Mouse (Mus musculus) embryonic facial prominence, embryonic 13.5 days (tissue): ENCODE data around the gene Astl. TPM values are rescaled to one million over a fixed set of nuclear protein-coding genes. Genes with fewer than 3 reads are reported as not detected.

ENCODE experiments used
- ATAC-seq: fragments of 200-750 bp; cut with Nextera tagmentation; 2 replicates; pipeline ENCODE4 v1.8.0; 2017; ENCODE audit warnings: low read depth; ENCODE audit not compliant: insufficient number of reproducible peaks, insufficient read depth, low FRiP score, low TSS enrichment
- H3K27ac ChIP-seq: fragments of 300-500 bp; sonication (generic); 2 replicates; pipeline ENCODE4 v1.5.1; 2015; ENCODE audit warnings: moderate library complexity, mild to moderate bottlenecking, inconsistent platforms
- H3K27me3 ChIP-seq: fragments of 300-500 bp; sonication (generic); 2 replicates; pipeline ENCODE4 v1.6.1; 2015; ENCODE audit warnings: mild to moderate bottlenecking, inconsistent platforms
- H3K36me3 ChIP-seq: fragments of 300-500 bp; sonication (generic); 2 replicates; pipeline ENCODE4 v1.6.1; 2015; ENCODE audit warnings: mild to moderate bottlenecking, inconsistent platforms
- H3K4me1 ChIP-seq: fragments of 300-500 bp; sonication (generic); 2 replicates; pipeline ENCODE4 v1.6.1; 2015; ENCODE audit warnings: inconsistent platforms
- H3K4me2 ChIP-seq: fragments of 300-500 bp; sonication (generic); 2 replicates; pipeline ENCODE4 v1.6.1; 2015; ENCODE audit warnings: moderate library complexity, mild to moderate bottlenecking, inconsistent platforms
- H3K4me3 ChIP-seq: fragments of 300-500 bp; sonication (generic); 2 replicates; pipeline ENCODE4 v1.5.1; 2015; ENCODE audit warnings: mild to moderate bottlenecking, inconsistent platforms
- H3K9ac ChIP-seq: fragments of 300-500 bp; sonication (generic); 2 replicates; pipeline ENCODE4 v1.6.1; 2015; ENCODE audit warnings: mild to moderate bottlenecking, inconsistent platforms
- H3K9me3 ChIP-seq: fragments of 300-500 bp; sonication (generic); 2 replicates; pipeline ENCODE4 v1.6.1; 2016; ENCODE audit warnings: inconsistent platforms
- WGBS: fragments of 180-500 bp; shearing (Covaris S2); methylation state at CpG from one replicate; pipeline ENCODE4 v1.1.7; 2015; ENCODE audit warnings: mixed read lengths; 5-methylcytosine and 5-hydroxymethylcytosine counted together
- polyA plus RNA-seq: library from polyadenylated mRNA; unstranded; fragments of >200 nt; fragmentation: Nextera tagmentation; extraction: Ambion mirVana; gene quantifications from 2 replicates; pipeline ENCODE4 v1.2.1, GENCODE M21; 2015

Astl gene
- polyA plus RNA-seq, 1 experiment from 2014 or later, result 0.76 TPM

DNA sequence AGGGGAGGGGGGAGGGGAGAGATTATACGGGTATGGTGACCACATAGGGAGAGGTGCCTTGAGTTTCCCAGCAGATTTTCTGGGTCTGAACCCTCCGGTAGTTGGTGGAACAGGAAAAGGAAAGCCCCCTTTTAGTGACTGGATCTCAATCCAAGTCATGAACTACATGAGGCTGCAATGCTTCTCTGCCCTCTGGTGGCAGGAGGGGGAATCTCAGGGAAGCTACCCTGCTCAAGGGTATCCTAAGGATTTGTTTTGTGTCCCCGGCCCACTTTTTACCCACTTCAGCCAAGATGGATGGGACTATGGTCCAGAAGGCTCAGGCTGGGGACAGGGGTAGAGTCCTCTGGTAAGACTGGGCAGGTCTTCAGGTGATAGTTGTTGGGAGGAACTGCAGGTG is 2.7 kb downstream of the Astl start:
- ATAC-seq, result no peak
- Histone ChIP-seq H3K4me3 (no peak overlapping the region), H3K27ac (no peak overlapping the region), H3K9me3 (no peaks in the 10 kb centered on the region), H3K27me3 (peaks cover 23% of the 10 kb centered on the region), H3K9ac (no peak overlapping the region), H3K4me1 (no peaks in the 10 kb centered on the region), H3K36me3 (no peaks in the 10 kb centered on the region), H3K4me2 (no peak overlapping the region)
- 12% methylated on average over 3 of the region's 3 CpGs for WGBS

DNA sequence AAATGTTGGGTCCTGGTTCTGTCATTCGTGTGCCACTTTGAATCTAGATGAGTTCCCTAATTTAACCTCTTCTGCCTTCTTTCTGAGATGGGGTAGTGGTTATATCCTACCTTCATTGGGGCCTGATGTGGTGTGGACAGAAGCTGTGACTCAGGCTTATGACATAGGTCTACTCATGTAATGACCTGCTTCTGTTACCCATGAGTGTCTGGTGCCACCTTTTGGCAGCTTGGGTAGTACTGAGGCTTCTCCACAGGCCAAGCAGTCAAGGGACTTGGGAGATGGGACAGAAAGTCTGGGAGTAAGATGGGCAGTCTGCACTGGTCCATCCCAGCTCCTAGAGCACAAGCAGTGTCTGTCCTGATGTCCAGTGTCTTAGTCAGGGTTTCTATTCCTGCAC is 7.9 kb downstream of the Astl start:
- WGBS, result 71% methylated on average over 1 of the region's 1 CpGs
- peaks cover 7% of the 10 kb centered on the region; the same call in 1 of the 2 replicates for H3K27me3 ChIP-seq
- H3K4me3 ChIP-seq, result no peak overlapping the region
- no peak overlapping the region for H3K9ac ChIP-seq
- no peaks in the 10 kb centered on the region for H3K4me1 ChIP-seq
- no peaks in the 10 kb centered on the region for H3K36me3 ChIP-seq
- ATAC-seq, result no peak
- H3K4me2 ChIP-seq, result no peak overlapping the region
- no peak overlapping the region for H3K27ac ChIP-seq
- H3K9me3 ChIP-seq, result no peaks in the 10 kb centered on the region

DNA sequence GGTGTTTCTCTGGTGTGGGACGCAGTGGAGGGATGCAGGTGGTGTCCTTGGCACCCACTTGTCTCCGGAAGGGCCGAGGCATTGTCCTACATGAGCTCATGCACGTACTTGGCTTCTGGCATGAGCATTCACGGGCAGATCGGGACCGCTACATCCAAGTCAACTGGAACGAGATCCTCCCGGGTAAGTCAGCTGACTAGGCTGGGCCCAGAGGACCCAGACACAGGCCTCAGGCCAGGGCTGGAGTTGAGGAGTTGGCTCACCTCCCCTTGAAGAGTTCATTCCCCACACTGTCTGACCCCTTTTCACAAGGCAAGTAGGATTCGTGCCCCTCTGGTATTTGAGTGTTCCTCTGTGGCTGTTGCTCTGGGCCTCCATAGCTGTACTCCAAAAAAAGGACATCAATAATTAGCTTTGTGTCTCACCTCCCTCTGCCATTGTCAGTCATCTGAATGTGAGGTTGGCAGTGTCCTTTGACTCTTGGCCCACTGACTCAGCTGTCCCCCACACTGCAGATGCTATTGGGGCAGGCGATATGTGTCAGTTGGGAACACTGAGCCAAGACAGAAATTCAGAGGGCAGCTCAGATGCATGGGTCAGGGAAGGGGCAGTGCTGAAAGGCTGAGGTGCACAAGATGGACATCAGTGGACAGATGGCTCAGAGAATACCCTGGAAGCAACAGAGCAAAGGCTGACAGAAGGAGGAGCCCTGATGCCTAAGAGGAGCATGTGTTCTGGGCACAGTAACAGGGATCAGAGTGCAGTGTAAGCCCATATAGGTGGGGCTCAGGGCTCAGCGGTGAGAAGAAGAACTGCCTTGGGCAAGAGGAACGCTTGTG is 8.9 kb downstream of the Astl start:
- ATAC-seq, result no peak
- 80% methylated on average over 13 of the region's 13 CpGs for WGBS
- H3K9me3 ChIP-seq, result no peaks in the 10 kb centered on the region
- no peak overlapping the region for H3K27ac ChIP-seq
- no peaks in the 10 kb centered on the region for H3K36me3 ChIP-seq
- H3K9ac ChIP-seq, result no peak overlapping the region
- H3K4me1 ChIP-seq, result no peaks in the 10 kb centered on the region
- no peak overlapping the region for H3K4me2 ChIP-seq
- H3K27me3 ChIP-seq, result peaks cover 7% of the 10 kb centered on the region; the same call in 1 of the 2 replicates
- H3K4me3 ChIP-seq, result no peak overlapping the region

DNA sequence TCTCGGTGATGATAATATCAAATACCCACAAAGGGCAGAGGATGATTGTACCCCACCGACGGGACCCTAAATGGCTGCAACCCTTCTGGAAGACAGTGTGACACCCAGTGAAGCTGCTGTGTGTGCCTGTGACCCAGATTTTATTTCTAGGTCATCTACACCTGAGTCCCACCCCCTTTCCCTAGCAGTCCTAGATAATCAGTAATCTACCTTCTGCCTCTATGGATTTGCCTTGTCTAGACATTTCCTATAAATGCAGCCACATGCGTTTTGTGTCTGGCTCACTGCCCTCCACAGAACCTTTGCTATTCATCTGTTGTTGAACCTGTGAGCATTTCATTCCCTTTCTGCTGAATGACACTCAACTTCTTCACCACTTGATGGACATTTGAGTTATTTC is 15.4 kb downstream of the Astl start:
- H3K4me1 ChIP-seq, result no peaks in the 10 kb centered on the region

DNA sequence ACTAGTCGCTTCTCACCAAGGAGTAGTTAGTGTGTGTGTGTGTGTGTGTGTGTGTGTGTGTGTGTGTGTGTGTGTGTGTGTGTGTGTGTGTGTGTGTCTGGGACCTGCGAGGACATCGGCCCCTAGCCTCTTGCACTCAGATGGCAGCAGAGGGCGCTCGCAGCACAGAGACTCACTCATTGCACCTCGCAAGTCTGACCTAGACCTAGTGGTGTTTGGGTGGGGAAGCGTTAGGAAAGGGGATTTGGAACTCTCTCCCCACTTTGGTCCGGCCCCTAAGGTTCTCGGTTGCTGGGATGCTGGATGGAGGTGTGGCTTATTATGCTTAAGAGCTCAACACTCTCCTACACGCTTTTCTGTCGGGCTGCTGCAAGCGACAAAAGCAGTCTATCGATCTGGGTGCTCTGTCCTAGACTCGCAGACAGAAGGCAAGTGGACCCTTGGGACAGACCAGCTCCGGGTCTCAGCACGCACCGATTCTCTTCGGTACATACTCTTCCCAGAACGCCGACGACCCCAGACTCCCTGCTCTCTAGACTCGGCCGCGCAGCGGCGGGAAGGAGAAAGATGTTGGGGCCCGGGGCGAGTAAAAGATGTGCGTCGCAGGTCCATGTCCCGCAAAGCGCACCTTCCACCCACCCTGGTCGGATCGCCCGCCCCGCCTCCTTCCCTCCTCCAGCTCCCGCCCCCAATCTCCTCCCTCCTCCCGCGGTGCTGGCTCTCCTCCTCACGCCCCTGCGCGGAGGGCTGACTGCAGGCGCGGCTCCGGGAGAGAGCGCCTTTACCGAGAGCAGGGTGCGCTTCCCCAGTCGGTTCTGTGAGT is 24.2 kb downstream of the Astl start, which contains the start of gene Adra2b:
TSS of gene Adra2b (plus strand) at position 750 of the 823 bp plus-strand sequence.
- peak; percentile 44; the same call in 1 of the 2 replicates for ATAC-seq
- H3K27me3 ChIP-seq, result peaks cover 93% of the 10 kb centered on the region
- peak within 1 kb of the TSS; percentile 59 for H3K9ac ChIP-seq
- H3K27ac ChIP-seq, result no peak within 1 kb of the TSS
- peaks cover 11% of the 10 kb centered on the region for H3K4me1 ChIP-seq
- H3K9me3 ChIP-seq, result no peaks in the 10 kb centered on the region
- peak within 1 kb of the TSS; percentile 50 for H3K4me3 ChIP-seq
- H3K4me2 ChIP-seq, result peak within 1 kb of the TSS; percentile 81
- H3K36me3 ChIP-seq, result no peaks in the 10 kb centered on the region
- WGBS, result under 1% methylated on average over 49 of the region's 49 CpGs

More for the DNA sequence above, 15.4 kb downstream of the Astl start:
- no peak for ATAC-seq
- 79% methylated on average over 4 of the region's 4 CpGs for WGBS
- Histone ChIP-seq H3K4me3 (no peak overlapping the region), H3K36me3 (no peaks in the 10 kb centered on the region), H3K9me3 (no peaks in the 10 kb centered on the region), H3K27me3 (peaks cover 39% of the 10 kb centered on the region), H3K4me2 (no peak overlapping the region), H3K9ac (no peak overlapping the region), H3K27ac (no peak overlapping the region)

DNA sequence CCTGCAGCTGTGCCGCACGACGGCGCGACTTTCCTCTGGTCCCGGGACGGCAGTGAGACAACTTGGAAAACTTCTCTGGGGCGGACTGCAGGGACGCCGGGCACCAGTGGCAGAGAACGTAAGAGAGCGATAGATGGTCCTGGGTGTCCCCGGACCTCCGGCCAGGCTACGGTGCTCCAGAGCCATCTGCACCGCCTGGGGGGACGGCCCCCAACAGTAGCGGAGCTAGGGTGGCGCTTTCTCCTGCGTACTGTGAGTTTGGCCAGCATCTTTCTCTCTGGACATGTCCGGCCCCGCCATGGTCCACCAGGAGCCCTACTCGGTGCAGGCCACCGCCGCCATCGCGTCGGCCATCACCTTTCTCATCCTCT is 24.8 kb downstream of the Astl start:
- peaks cover 11% of the 10 kb centered on the region for H3K4me1 ChIP-seq
- peak overlapping the region; percentile 81 for H3K4me2 ChIP-seq
- H3K4me3 ChIP-seq, result peak overlapping the region; percentile 50
- no peak for ATAC-seq
- peak overlapping the region; percentile 59 for H3K9ac ChIP-seq
- peaks cover 89% of the 10 kb centered on the region for H3K27me3 ChIP-seq
- no peaks in the 10 kb centered on the region for H3K36me3 ChIP-seq
- no peak overlapping the region for H3K27ac ChIP-seq
- under 1% methylated on average over 28 of the region's 28 CpGs for WGBS
- H3K9me3 ChIP-seq, result no peaks in the 10 kb centered on the region

DNA sequence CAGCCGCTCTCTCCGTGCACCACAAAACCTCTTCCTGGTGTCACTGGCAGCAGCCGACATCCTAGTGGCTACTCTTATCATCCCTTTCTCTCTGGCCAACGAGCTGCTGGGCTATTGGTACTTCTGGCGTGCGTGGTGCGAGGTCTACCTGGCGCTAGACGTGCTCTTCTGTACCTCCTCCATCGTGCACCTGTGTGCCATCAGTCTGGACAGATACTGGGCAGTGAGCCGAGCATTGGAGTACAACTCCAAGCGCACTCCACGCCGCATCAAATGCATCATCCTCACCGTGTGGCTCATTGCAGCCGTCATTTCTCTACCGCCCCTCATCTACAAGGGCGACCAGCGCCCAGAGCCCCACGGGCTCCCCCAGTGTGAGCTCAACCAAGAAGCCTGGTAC is 25.3 kb downstream of the Astl start:
- WGBS, result 5% methylated on average over 20 of the region's 20 CpGs
- Histone ChIP-seq H3K27me3 (peaks cover 85% of the 10 kb centered on the region), H3K27ac (no peak overlapping the region), H3K36me3 (no peaks in the 10 kb centered on the region), H3K4me3 (peak overlapping the region; percentile 50), H3K4me2 (peak overlapping the region; percentile 81), H3K9me3 (no peaks in the 10 kb centered on the region), H3K9ac (peak overlapping the region; percentile 59; the same call in 1 of the 2 replicates), H3K4me1 (peaks cover 11% of the 10 kb centered on the region)
- no peak for ATAC-seq

DNA sequence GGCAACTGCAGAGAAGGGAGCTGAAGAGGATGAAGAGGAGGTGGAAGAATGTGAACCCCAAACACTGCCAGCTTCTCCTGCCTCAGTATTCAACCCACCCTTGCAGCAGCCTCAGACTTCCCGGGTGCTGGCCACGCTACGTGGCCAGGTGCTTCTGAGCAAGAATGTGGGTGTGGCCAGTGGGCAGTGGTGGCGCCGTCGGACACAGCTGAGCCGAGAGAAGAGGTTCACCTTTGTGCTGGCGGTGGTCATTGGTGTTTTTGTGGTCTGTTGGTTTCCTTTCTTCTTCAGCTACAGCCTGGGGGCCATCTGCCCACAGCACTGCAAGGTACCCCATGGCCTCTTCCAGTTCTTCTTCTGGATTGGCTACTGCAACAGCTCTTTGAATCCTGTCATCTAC is 26.0 kb downstream of the Astl start:
- ATAC-seq, result no peak
- Histone ChIP-seq H3K4me2 (no peak overlapping the region), H3K27ac (no peak overlapping the region), H3K27me3 (peaks cover 82% of the 10 kb centered on the region), H3K4me1 (peaks cover 11% of the 10 kb centered on the region), H3K36me3 (no peaks in the 10 kb centered on the region), H3K4me3 (peak overlapping the region; percentile 50; the same call in 1 of the 2 replicates), H3K9ac (0 out of 2 replicates have a peak overlapping the region, but pooled peaks have one; percentile 59), H3K9me3 (no peaks in the 10 kb centered on the region)
- 9% methylated on average over 8 of the region's 8 CpGs for WGBS

DNA sequence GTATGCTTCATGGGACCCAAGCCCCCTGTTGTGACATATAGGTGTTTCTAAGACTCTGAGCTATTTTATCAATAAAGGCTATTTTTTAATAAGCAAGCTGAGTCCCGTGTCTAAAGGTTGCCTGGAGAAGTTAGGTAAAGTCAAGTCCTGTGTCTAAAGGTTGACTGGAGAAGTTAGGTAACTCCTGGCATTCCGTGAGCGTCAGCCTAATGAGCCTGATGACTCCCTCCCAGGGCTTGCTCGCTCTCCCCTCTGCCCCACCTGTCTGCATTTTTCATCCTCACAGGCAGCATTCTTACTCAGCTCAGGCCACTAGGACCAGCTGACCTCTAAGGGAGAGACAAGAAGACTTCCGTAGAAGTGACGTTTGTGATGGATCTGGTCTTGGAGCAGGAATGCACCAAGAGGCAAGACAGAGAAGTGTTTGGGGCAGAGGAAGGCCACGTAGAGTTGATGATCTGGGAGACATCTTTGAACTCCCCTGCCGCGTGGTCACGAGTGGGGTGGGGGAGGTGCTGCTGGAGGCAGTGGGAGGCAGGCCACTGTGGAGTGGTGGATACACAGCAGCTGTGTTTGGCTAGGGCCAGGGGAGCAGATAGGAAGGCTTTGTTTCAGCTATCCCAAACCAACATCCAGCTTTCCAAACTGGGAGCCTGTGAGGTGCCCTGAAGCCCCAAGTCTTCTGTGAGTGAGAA is 28.8 kb downstream of the Astl start:
- Histone ChIP-seq H3K4me1 (peaks cover 11% of the 10 kb centered on the region), H3K4me2 (no peak overlapping the region), H3K4me3 (no peak overlapping the region), H3K27me3 (peaks cover 55% of the 10 kb centered on the region), H3K27ac (no peak overlapping the region), H3K9me3 (no peaks in the 10 kb centered on the region), H3K9ac (no peak overlapping the region), H3K36me3 (no peaks in the 10 kb centered on the region)
- WGBS, result 60% methylated on average over 10 of the region's 10 CpGs
- no peak for ATAC-seq

DNA sequence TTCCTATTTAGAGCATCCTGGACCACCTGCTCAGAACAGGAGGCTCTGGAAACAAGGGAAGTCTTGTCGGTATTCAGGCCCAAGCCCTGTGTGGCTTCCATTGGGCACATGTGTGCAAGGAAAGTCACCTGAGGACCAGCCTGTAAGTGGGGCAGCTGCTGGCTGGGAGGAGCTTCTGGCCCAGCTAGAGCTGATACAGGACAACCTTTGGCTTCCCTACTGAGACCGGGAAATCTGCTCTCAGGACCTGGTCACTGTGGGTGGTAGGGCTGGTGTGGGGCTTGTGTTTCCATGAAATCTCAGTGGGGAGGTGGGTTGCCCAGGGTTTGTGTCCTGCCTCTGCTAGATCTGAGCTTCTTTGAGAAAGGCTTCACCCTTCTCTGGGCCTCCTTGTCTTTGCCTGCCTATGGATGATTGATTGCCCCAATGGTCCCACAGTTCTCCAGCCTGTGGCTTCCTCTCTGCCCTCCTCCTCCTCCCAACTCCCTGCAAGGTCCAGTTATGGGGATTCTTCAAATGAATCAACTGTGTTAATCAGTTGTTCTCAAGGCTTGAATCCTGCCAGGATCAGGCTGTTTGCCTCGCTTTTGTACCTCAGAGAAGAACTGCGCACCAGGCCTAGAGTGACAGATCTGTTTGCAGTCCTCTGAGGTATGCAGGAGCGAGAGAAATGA is 31.4 kb downstream of the Astl start:
- WGBS, result 71% methylated on average over 5 of the region's 5 CpGs

More for the DNA sequence above, 31.4 kb downstream of the Astl start:
- Histone ChIP-seq H3K9me3 (no peaks in the 10 kb centered on the region), H3K4me3 (no peak overlapping the region), H3K27me3 (peaks cover 29% of the 10 kb centered on the region), H3K27ac (no peak overlapping the region), H3K4me2 (no peak overlapping the region), H3K4me1 (no peaks in the 10 kb centered on the region), H3K9ac (no peak overlapping the region), H3K36me3 (no peaks in the 10 kb centered on the region)
- no peak for ATAC-seq
